Mouse (Mus musculus): ENCODE data around the gene Tmem262.
A peak's percentile ranks its signal among the peaks of the same experiment; 100 is the strongest.

DNA sequence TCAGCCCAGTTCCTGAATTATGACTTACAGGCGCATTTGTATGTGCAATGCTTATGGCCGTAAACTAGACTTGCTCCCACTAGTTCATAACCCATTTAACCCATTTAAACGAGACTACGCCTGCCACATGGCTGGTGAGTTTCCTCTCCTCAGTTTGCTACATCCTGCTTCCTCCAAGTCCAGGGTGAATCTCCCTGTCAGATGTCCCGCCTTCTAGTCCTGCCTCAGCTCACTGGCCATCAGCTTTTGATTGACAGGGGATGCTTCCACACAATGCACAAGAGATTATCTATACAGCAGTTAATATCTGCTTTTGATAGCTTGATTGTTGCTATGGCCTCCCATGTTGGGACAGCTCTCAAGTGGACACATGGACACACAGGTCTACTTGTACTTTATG is 25.5 kb upstream of the Tmem262 start:
- no peak for TF ChIP-seq CTCF (IDR thresholded peaks at IDR 0.05 in 2 of 3, conservative IDR thresholded peaks at IDR 0.05 in 1 of 3; ENCODE audit: control insufficient read depth in 1 of 3, insufficient read depth in 1 of 3, low read depth in 2 of 3, low read length in 3 of 3, poor library complexity in 1 of 3, severe bottlenecking in 1 of 3)
- TF ChIP-seq ZC3H11A (IDR thresholded peaks at IDR 0.05; ENCODE audit: low read depth, low read length), result no peak
- no peak for TF ChIP-seq GATA1 (IDR thresholded peaks at IDR 0.05; ENCODE audit: low read depth, low read length)
- no peak for TF ChIP-seq KAT2A (conservative IDR thresholded peaks at IDR 0.05; ENCODE audit: low read depth, low read length)
- TF ChIP-seq EP300 (IDR thresholded peaks at IDR 0.05; ENCODE audit: low read depth in 1 of 2, low read length in 2 of 2), result no peak
- 0 out of 2 replicates have a peak, but pooled peaks have one; percentile 38 for TF ChIP-seq MAX (IDR thresholded peaks at IDR 0.05; ENCODE audit: low read length)
- no peak for TF ChIP-seq E2F4 (IDR thresholded peaks at IDR 0.05; ENCODE audit: borderline replicate concordance, low read depth, low read length)
- TF ChIP-seq JUND (IDR thresholded peaks at IDR 0.05; ENCODE audit: low read depth, low read length), result no peak
- no peak for TF ChIP-seq ZKSCAN1 (IDR thresholded peaks at IDR 0.05; ENCODE audit: low read depth, low read length)
- TF ChIP-seq GABPA (IDR thresholded peaks at IDR 0.05; ENCODE audit: low read depth, low read length), result no peak

Measured in MEL (cell line).